Mouse (Mus musculus) stomach, embryonic 15.5 days (tissue): ENCODE measurements at regions not wholly inside any gene's neighbourhood (a gene's known extent, or its start where the extent isn't known, plus 50 kb on each side); places are given as distances from the start of the nearest gene placed in this dataset.

Experiments used
- ATAC-seq: fragments of 200-750 bp; cut with Nextera tagmentation; 2 replicates; pipeline ENCODE4 v1.8.0; 2017; ENCODE audit warnings: low read depth, moderate number of reproducible peaks, moderate TSS enrichment; ENCODE audit not compliant: insufficient read depth, low FRiP score
- H3K27ac ChIP-seq: fragments of 300-500 bp; sonication (generic); 2 replicates; pipeline ENCODE4 v1.5.1; 2015; ENCODE audit warnings: mild to moderate bottlenecking, inconsistent platforms
- H3K27me3 ChIP-seq: fragments of 300-500 bp; sonication (generic); replicated peaks from 2 replicates; pipeline ENCODE4 v1.6.1; 2015; ENCODE audit warnings: inconsistent platforms
- H3K36me3 ChIP-seq: fragments of 300-500 bp; sonication (generic); 2 replicates; pipeline ENCODE4 v1.6.1; 2015; ENCODE audit warnings: inconsistent platforms
- H3K4me1 ChIP-seq: fragments of 300-500 bp; sonication (generic); 2 replicates; pipeline ENCODE4 v1.6.1; 2015; ENCODE audit warnings: inconsistent platforms
- H3K4me2 ChIP-seq: fragments of 300-500 bp; sonication (generic); 2 replicates; pipeline ENCODE4 v1.6.1; 2015; ENCODE audit warnings: mild to moderate bottlenecking, inconsistent platforms
- H3K4me3 ChIP-seq: fragments of 300-500 bp; sonication (generic); replicated peaks from 2 replicates; pipeline ENCODE4 v1.5.1; 2015; ENCODE audit warnings: inconsistent platforms
- H3K9ac ChIP-seq: fragments of 300-500 bp; sonication (generic); 2 replicates; pipeline ENCODE4 v1.6.1; 2015; ENCODE audit warnings: inconsistent platforms
- H3K9me3 ChIP-seq: fragments of 300-500 bp; sonication (generic); 2 replicates; pipeline ENCODE4 v1.6.1; 2016; ENCODE audit warnings: inconsistent platforms
- WGBS: fragments of 180-500 bp; shearing (Covaris S2); methylation state at CpG from one replicate; pipeline ENCODE4 v1.1.7; 2015; 5-methylcytosine and 5-hydroxymethylcytosine counted together

GRCm38 (mm10) chr1:10771793-10772192 lies 642.1 kb upstream of the A830018L16Rik start:
- ATAC-seq = no peak
- H3K4me1 ChIP-seq = no peaks in the 10 kb centered on the region
- H3K9me3 ChIP-seq = no peaks in the 10 kb centered on the region
- H3K4me3 ChIP-seq = no peak overlapping the region
- H3K9ac ChIP-seq = no peak overlapping the region
- H3K36me3 ChIP-seq = no peaks in the 10 kb centered on the region
- no peak overlapping the region for H3K4me2 ChIP-seq
- no peak overlapping the region for H3K27ac ChIP-seq
- 56% methylated on average over 3 of the region's 3 CpGs for WGBS
- no peaks in the 10 kb centered on the region for H3K27me3 ChIP-seq

- Histone ChIP-seq H3K4me2 (no peak overlapping the region), H3K27me3 (no peaks in the 10 kb centered on the region), H3K36me3 (no peaks in the 10 kb centered on the region), H3K9me3 (no peaks in the 10 kb centered on the region), H3K4me1 (no peaks in the 10 kb centered on the region), H3K4me3 (no peak overlapping the region), H3K27ac (no peak overlapping the region), H3K9ac (no peak overlapping the region)
- WGBS = 74% methylated on average over 6 of the region's 6 CpGs
- ATAC-seq = no peak
These were observed 619.7 kb upstream of the A830018L16Rik start for GRCm38 (mm10) chr1:10794074-10794783.

GRCm38 (mm10) chr1:10835653-10836415 lies 578.1 kb upstream of the A830018L16Rik start:
- Histone ChIP-seq H3K4me3 (no peak overlapping the region), H3K4me1 (no peaks in the 10 kb centered on the region), H3K9me3 (no peaks in the 10 kb centered on the region), H3K4me2 (no peak overlapping the region), H3K36me3 (no peaks in the 10 kb centered on the region), H3K27me3 (no peaks in the 10 kb centered on the region), H3K9ac (no peak overlapping the region), H3K27ac (no peak overlapping the region)
- 0 out of 2 replicates have a peak, but pooled peaks have one; percentile 39 for ATAC-seq
- WGBS = 68% methylated on average over 6 of the region's 6 CpGs

- H3K27me3 ChIP-seq = no peaks in the 10 kb centered on the region
- no peaks in the 10 kb centered on the region for H3K9me3 ChIP-seq
- no peak overlapping the region for H3K27ac ChIP-seq
- H3K4me1 ChIP-seq = no peaks in the 10 kb centered on the region
- H3K9ac ChIP-seq = no peak overlapping the region
- no peak overlapping the region for H3K4me2 ChIP-seq
- no peak overlapping the region for H3K4me3 ChIP-seq
- ATAC-seq = no peak
- H3K36me3 ChIP-seq = no peaks in the 10 kb centered on the region
- 86% methylated on average over 2 of the region's 2 CpGs for WGBS
These were observed 576.7 kb upstream of the A830018L16Rik start for GRCm38 (mm10) chr1:10837180-10837579.

GRCm38 (mm10) chr1:10852934-10853333 lies 561.0 kb upstream of the A830018L16Rik start:
- H3K4me3 ChIP-seq = no peak overlapping the region
- 63% methylated on average over 2 of the region's 2 CpGs for WGBS
- no peaks in the 10 kb centered on the region for H3K4me1 ChIP-seq
- H3K9ac ChIP-seq = no peak overlapping the region
- no peak for ATAC-seq
- no peak overlapping the region for H3K27ac ChIP-seq
- H3K4me2 ChIP-seq = no peak overlapping the region
- H3K27me3 ChIP-seq = no peaks in the 10 kb centered on the region
- H3K36me3 ChIP-seq = no peaks in the 10 kb centered on the region
- no peaks in the 10 kb centered on the region for H3K9me3 ChIP-seq

- Histone ChIP-seq H3K27me3 (no peaks in the 10 kb centered on the region), H3K4me1 (no peaks in the 10 kb centered on the region), H3K27ac (no peak overlapping the region), H3K36me3 (no peaks in the 10 kb centered on the region), H3K9me3 (no peaks in the 10 kb centered on the region), H3K4me2 (no peak overlapping the region), H3K4me3 (no peak overlapping the region), H3K9ac (no peak overlapping the region)
- no peak for ATAC-seq
- 29% methylated on average over 1 of the region's 1 CpGs for WGBS
These were observed 559.4 kb upstream of the A830018L16Rik start for GRCm38 (mm10) chr1:10854495-10854894.

GRCm38 (mm10) chr1:10871163-10871853 lies 542.6 kb upstream of the A830018L16Rik start:
- no peak overlapping the region for H3K4me2 ChIP-seq
- H3K4me1 ChIP-seq = no peaks in the 10 kb centered on the region
- no peaks in the 10 kb centered on the region for H3K36me3 ChIP-seq
- no peak overlapping the region for H3K27ac ChIP-seq
- 77% methylated on average over 5 of the region's 5 CpGs for WGBS
- H3K4me3 ChIP-seq = no peak overlapping the region
- ATAC-seq = no peak
- no peak overlapping the region for H3K9ac ChIP-seq
- H3K9me3 ChIP-seq = no peaks in the 10 kb centered on the region
- H3K27me3 ChIP-seq = no peaks in the 10 kb centered on the region

- Histone ChIP-seq H3K4me3 (no peak overlapping the region), H3K9ac (no peak overlapping the region), H3K4me1 (no peaks in the 10 kb centered on the region), H3K27ac (no peak overlapping the region), H3K4me2 (no peak overlapping the region), H3K27me3 (no peaks in the 10 kb centered on the region), H3K9me3 (no peaks in the 10 kb centered on the region), H3K36me3 (no peaks in the 10 kb centered on the region)
- no peak for ATAC-seq
These were observed 541.6 kb upstream of the A830018L16Rik start for GRCm38 (mm10) chr1:10872266-10872665.

- Histone ChIP-seq H3K4me3 (no peak overlapping the region), H3K27ac (no peak overlapping the region), H3K9me3 (no peaks in the 10 kb centered on the region), H3K4me2 (no peak overlapping the region), H3K36me3 (no peaks in the 10 kb centered on the region), H3K27me3 (no peaks in the 10 kb centered on the region), H3K9ac (no peak overlapping the region), H3K4me1 (no peaks in the 10 kb centered on the region)
- ATAC-seq = no peak
- 77% methylated on average over 2 of the region's 2 CpGs for WGBS
These were observed 541.2 kb upstream of the A830018L16Rik start for GRCm38 (mm10) chr1:10872726-10873125.

GRCm38 (mm10) chr1:10877391-10878170 lies 536.3 kb upstream of the A830018L16Rik start:
- Histone ChIP-seq H3K27ac (no peak overlapping the region), H3K27me3 (no peaks in the 10 kb centered on the region), H3K4me2 (no peak overlapping the region), H3K4me1 (no peaks in the 10 kb centered on the region), H3K36me3 (no peaks in the 10 kb centered on the region), H3K9me3 (no peaks in the 10 kb centered on the region), H3K4me3 (no peak overlapping the region), H3K9ac (no peak overlapping the region)
- no peak for ATAC-seq
- WGBS = 50% methylated on average over 2 of the region's 2 CpGs

- 63% methylated on average over 3 of the region's 3 CpGs for WGBS
- Histone ChIP-seq H3K27ac (no peak overlapping the region), H3K4me2 (no peak overlapping the region), H3K36me3 (no peaks in the 10 kb centered on the region), H3K9ac (no peak overlapping the region), H3K9me3 (no peaks in the 10 kb centered on the region), H3K27me3 (no peaks in the 10 kb centered on the region), H3K4me1 (no peaks in the 10 kb centered on the region), H3K4me3 (no peak overlapping the region)
- no peak for ATAC-seq
These were observed 535.6 kb upstream of the A830018L16Rik start for GRCm38 (mm10) chr1:10878221-10878760.
